Mouse (Mus musculus) kidney, postnatal 0 days (tissue): ENCODE results near the gene 1810024B03Rik. TPM values are rescaled to one million over a fixed set of nuclear protein-coding genes. Genes with fewer than 3 reads are reported as not detected.

Experiments used
- ATAC-seq: fragments of 200-750 bp; cut with Nextera tagmentation; replicated peaks from 2 replicates; pipeline ENCODE4 v1.8.0; 2017; ENCODE audit warnings: low read depth, moderate number of reproducible peaks, moderate TSS enrichment, moderate library complexity; ENCODE audit not compliant: low FRiP score
- DNase-seq: peaks from one replicate; pipeline ENCODE4 v3.0.0-alpha.2; 2016; ENCODE audit warnings: low spot score
- H3K27ac ChIP-seq: fragments of 300-500 bp; sonication (generic); 2 replicates; pipeline ENCODE4 v1.5.1; 2014; ENCODE audit warnings: mild to moderate bottlenecking
- H3K27me3 ChIP-seq: fragments of 300-500 bp; sonication (generic); 2 replicates; pipeline ENCODE4 v1.6.1; 2014; ENCODE audit warnings: low read length, mixed read lengths; ENCODE audit not compliant: insufficient read depth
- H3K36me3 ChIP-seq: fragments of 300-500 bp; sonication (generic); 2 replicates; pipeline ENCODE4 v1.6.1; 2014; ENCODE audit warnings: low read length, mixed read lengths; ENCODE audit not compliant: insufficient read depth
- H3K4me1 ChIP-seq: fragments of 300-500 bp; sonication (generic); replicated peaks from 2 replicates; pipeline ENCODE4 v1.6.1; 2014; ENCODE audit warnings: antibody characterized with exemption, low read length, mixed read lengths; ENCODE audit not compliant: insufficient read depth
- H3K4me2 ChIP-seq: fragments of 300-500 bp; sonication (generic); 2 replicates; pipeline ENCODE4 v1.6.1; 2014; ENCODE audit warnings: mild to moderate bottlenecking, low read length, moderate library complexity, mixed read lengths
- H3K4me3 ChIP-seq: fragments of 300-500 bp; sonication (generic); replicated peaks from 2 replicates; pipeline ENCODE4 v1.5.1; 2014; ENCODE audit warnings: low read depth, low read length
- H3K9ac ChIP-seq: fragments of 300-500 bp; sonication (generic); 2 replicates; pipeline ENCODE4 v1.6.1; 2014; ENCODE audit warnings: low read depth, low read length
- H3K9me3 ChIP-seq: fragments of 300-500 bp; sonication (generic); replicated peaks from 2 replicates; pipeline ENCODE4 v1.6.1; 2016; ENCODE audit warnings: low read length, inconsistent platforms, mixed read lengths
- CTCF ChIP-seq: IDR thresholded peaks from 2 replicates; pipeline ENCODE4 v1.5.1; 2016; ENCODE audit warnings: antibody characterized with exemption, low read depth, mild to moderate bottlenecking, moderate library complexity
- WGBS: fragments of 180-500 bp; shearing (Covaris S2); extraction: QIAGEN DNeasy Blood & Tissue Kit; methylation state at CpG from one replicate; pipeline ENCODE4 v1.1.7; 2014; 5-methylcytosine and 5-hydroxymethylcytosine counted together
- polyA plus RNA-seq: library from polyadenylated mRNA; unstranded; fragments of >200 nt; fragmentation: Nextera tagmentation; extraction: Ambion mirVana; gene quantifications from 2 replicates; pipeline ENCODE4 v1.2.1, GENCODE M21; 2015

Gene 1810024B03Rik
- polyA plus RNA-seq, 1 experiment from 2014 or later: 3.6 TPM

DNA sequence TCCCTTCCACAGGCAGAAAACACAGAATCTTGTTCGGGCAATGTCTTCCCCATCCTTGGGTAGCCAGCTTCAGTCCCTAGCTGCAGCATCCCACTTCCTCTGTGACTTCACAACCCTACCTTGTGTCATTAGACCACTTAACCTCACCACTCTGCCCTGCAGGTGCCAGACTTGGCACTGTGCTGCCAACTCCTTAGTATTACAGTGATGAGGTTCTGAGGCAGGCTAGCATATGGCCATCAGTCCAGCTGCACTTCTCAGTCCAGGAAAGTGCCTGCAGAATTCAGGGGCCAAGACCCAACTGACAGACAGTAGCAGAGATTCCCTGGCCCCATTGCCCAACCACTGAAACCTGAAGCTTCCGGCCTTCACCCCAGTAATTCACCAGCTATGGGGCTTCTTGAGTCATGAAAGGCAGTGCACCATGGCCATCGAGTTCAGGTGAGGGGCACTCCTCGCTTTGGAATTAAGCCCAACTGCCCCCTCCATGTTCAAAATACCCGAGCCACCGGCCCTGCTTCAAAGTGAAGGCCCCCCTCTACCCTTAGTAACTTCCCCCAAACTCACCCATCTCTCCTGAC is 65.4 kb downstream of the 1810024B03Rik start:
- H3K4me1 ChIP-seq: peaks cover 9% of the 10 kb centered on the region; the same call in 1 of the 2 replicates
- peak overlapping the region; percentile 79 for H3K4me2 ChIP-seq
- WGBS: 14% methylated on average over 6 of the region's 6 CpGs
- no peaks in the 10 kb centered on the region for H3K27me3 ChIP-seq
- H3K27ac ChIP-seq: no peak overlapping the region
- H3K9me3 ChIP-seq: no peaks in the 10 kb centered on the region
- peak overlapping the region; percentile 63 for H3K9ac ChIP-seq
- no peak for TF ChIP-seq CTCF
- 0 out of 2 replicates have a peak, but pooled peaks cover 5% of the 10 kb centered on the region for H3K36me3 ChIP-seq
- peak overlapping the region; percentile 54 for H3K4me3 ChIP-seq
- ATAC-seq (peak; percentile 14; the same call in 1 of the 2 replicates), DNase-seq (no peak)

DNA sequence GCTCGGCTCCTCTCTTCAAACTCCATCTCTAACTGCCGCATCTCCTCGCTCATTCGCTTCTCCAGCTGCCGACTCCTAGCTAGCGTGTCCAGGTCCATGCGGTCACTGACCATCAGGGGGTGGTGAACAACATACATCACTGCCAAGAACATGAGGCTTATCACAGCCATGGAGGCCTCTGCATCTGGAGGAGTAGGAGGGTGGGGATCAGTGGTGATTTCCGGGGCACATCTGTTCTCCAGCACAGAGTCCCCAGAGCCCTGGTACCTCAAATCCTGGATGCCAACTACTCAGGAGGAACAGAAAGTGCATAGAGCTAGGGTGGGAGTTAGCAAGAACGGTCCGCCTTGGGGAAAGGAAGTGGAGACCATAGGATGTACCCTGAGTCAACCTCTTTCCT is 66.0 kb downstream of the 1810024B03Rik start:
- no peak for TF ChIP-seq CTCF
- H3K4me3 ChIP-seq: peak overlapping the region; percentile 54; the same call in 1 of the 2 replicates
- no peak for ATAC-seq
- peak overlapping the region; percentile 63 for H3K9ac ChIP-seq
- H3K27ac ChIP-seq: no peak overlapping the region
- 0 out of 2 replicates have a peak, but pooled peaks cover 5% of the 10 kb centered on the region for H3K36me3 ChIP-seq
- peaks cover 9% of the 10 kb centered on the region; the same call in 1 of the 2 replicates for H3K4me1 ChIP-seq
- 67% methylated on average over 10 of the region's 10 CpGs for WGBS
- H3K4me2 ChIP-seq: peak overlapping the region; percentile 79
- no peaks in the 10 kb centered on the region for H3K27me3 ChIP-seq
- no peaks in the 10 kb centered on the region for H3K9me3 ChIP-seq
- DNase-seq: no peak

DNA sequence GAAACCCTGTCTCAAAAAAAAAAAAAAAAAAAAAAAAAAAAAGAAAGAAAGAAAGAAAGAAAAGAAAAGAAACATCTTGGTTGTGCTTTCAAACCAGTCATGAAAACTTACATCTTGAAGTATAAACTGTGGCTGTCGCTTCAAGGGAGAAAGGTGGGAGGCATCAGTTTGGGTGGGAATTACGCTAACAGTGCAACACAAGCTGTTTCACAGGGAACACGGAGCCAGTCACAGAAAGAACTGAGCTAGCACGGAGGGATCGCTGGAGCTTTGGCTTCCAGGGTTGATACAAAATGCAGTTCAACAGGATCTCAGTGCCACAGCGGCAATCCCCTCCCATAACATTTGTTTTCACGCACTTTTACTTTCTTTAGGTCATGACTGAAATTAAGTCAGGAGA is 68.1 kb downstream of the 1810024B03Rik start:
- 0 out of 2 replicates have a peak, but pooled peaks cover 5% of the 10 kb centered on the region for H3K36me3 ChIP-seq
- ATAC-seq (no peak), DNase-seq (no peak)
- WGBS: 89% methylated on average over 7 of the region's 7 CpGs
- no peak overlapping the region for H3K4me2 ChIP-seq
- peaks cover 9% of the 10 kb centered on the region; the same call in 1 of the 2 replicates for H3K4me1 ChIP-seq
- no peak for TF ChIP-seq CTCF
- H3K27me3 ChIP-seq: no peaks in the 10 kb centered on the region
- H3K27ac ChIP-seq: no peak overlapping the region
- no peak overlapping the region for H3K9ac ChIP-seq
- no peaks in the 10 kb centered on the region for H3K9me3 ChIP-seq
- no peak overlapping the region for H3K4me3 ChIP-seq

DNA sequence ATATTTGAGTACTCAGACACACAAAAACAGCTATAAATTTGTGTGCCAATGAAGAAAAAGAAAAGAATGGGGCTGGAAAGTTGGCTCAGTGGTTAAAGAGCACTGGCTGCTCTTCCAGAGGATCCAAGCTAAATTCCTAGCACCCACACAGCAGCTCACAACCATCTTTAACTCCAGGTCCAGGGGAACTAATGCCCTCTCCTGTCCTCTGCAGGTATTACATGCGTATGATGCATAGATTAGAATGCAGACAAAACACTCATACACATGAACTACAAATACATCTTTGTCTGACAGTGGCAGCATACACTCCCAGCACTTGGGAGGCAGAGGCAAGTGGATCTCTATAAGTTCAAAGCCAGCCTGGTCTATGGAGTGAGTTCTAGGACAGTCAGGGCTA is 68.5 kb downstream of the 1810024B03Rik start:
- Histone ChIP-seq H3K36me3 (0 out of 2 replicates have a peak, but pooled peaks cover 5% of the 10 kb centered on the region), H3K4me2 (no peak overlapping the region), H3K27ac (no peak overlapping the region), H3K27me3 (no peaks in the 10 kb centered on the region), H3K4me3 (no peak overlapping the region), H3K9ac (no peak overlapping the region), H3K4me1 (peaks cover 9% of the 10 kb centered on the region; the same call in 1 of the 2 replicates), H3K9me3 (no peaks in the 10 kb centered on the region)
- no peak; the same call in 1 of the 2 replicates for TF ChIP-seq CTCF
- ATAC-seq (no peak), DNase-seq (no peak)
- 100% methylated on average over 1 of the region's 1 CpGs for WGBS

DNA sequence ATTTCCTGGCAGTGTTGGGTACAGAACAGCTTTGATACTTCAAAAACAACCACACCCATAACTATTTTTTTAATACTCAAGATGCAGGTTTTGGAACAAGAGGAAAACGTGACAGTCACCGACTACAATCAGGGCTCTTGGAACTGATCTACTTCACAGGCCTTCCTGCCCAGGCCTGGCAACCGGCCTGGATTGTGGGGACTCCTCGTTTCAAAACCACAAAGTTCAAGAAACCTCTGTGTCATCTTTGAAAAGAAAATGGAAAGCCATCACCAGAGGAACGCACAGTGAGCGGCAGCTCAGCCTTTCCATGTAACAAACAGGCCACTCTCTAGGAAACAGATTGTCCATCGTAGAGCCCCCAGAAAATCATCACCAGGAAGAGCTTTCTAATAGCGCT is 69.0 kb downstream of the 1810024B03Rik start:
- 0 out of 2 replicates have a peak overlapping the region, but pooled peaks have one; percentile 10 for H3K27ac ChIP-seq
- H3K9ac ChIP-seq: no peak overlapping the region
- H3K4me3 ChIP-seq: no peak overlapping the region
- H3K27me3 ChIP-seq: no peaks in the 10 kb centered on the region
- H3K4me1 ChIP-seq: peaks cover 9% of the 10 kb centered on the region; the same call in 1 of the 2 replicates
- DNase-seq (no peak), ATAC-seq (no peak)
- H3K4me2 ChIP-seq: no peak overlapping the region
- 87% methylated on average over 8 of the region's 8 CpGs for WGBS
- no peaks in the 10 kb centered on the region for H3K9me3 ChIP-seq
- H3K36me3 ChIP-seq: 0 out of 2 replicates have a peak, but pooled peaks cover 5% of the 10 kb centered on the region
- TF ChIP-seq CTCF: no peak

DNA sequence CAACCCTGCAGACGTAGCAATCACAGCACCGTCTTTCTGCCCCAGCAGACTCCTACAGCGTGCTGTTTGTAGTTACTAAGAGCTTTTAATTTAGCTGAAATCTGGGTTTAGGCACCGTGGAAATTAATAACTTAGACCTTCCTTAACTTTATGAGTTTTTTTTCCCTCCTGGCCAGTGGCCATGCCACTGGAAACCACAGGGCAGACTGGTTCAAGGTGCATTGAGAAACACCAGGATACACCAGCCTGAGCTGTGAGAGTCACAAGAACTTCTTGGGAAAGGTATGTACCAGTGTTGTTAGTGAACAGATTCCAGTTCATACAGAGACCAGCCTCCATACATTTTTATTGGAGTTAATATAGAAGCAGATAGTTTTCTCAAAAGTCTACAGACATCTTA is 69.6 kb downstream of the 1810024B03Rik start:
- Histone ChIP-seq H3K4me3 (no peak overlapping the region), H3K9me3 (no peaks in the 10 kb centered on the region), H3K36me3 (0 out of 2 replicates have a peak, but pooled peaks cover 5% of the 10 kb centered on the region), H3K9ac (no peak overlapping the region), H3K27ac (no peak overlapping the region), H3K27me3 (no peaks in the 10 kb centered on the region), H3K4me2 (no peak overlapping the region), H3K4me1 (peaks cover 9% of the 10 kb centered on the region; the same call in 1 of the 2 replicates)
- DNase-seq (no peak), ATAC-seq (no peak)
- TF ChIP-seq CTCF: no peak
- 71% methylated on average over 4 of the region's 4 CpGs for WGBS
